Mouse (Mus musculus): ENCODE results near the gene Plekha6.

Plekha6 gene

DNA sequence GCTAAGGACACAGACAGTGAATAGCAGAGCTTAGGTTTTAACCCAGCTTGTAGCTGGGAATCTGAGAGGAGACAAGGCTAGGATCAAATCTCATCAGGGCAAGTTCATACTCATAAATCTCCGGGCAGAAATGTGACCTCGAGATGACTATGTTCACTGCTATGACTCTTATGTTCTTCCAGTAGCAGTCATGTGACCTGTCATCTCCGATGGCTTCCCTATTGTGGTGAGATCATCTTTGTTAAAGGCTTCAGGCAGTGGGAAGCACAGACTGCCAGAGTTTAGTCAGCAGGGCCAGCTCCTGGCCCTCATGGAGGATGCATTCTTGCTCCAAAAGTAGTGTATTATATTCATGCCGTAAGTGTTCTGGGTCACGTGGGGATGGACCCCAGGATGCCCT is 113.0 kb downstream of the Plekha6 start:
- Histone ChIP-seq H3K4me1 (replicated peaks; ENCODE audit: low read depth, low read length) (peaks cover 18% of the 10 kb centered on the region), H3K4me3 (replicated peaks; ENCODE audit: low read length) (no peak overlapping the region), H3K27me3 (ENCODE audit: insufficient read depth, low read length) (peaks cover 32% of the 10 kb centered on the region), H3K36me3 (ENCODE audit: insufficient read depth, low read length) (no peaks in the 10 kb centered on the region), H3K9me3 (ENCODE audit: low read length) (no peaks in the 10 kb centered on the region)
- no peak for TF ChIP-seq POU5F1 (IDR thresholded peaks at IDR 0.05; ENCODE audit: borderline replicate concordance, low read length)
- no peak for TF ChIP-seq NANOG (IDR thresholded peaks at IDR 0.05; ENCODE audit: borderline replicate concordance, low read length)
- no peak for TF ChIP-seq CTCF (conservative IDR thresholded peaks at IDR 0.05; ENCODE audit: low read length)

GRCm38 (mm10) chr1:133278539-133278938 is 114.5 kb downstream of the Plekha6 start:
- H3K4me3 ChIP-seq (replicated peaks; ENCODE audit: low read length): no peak overlapping the region
- peaks cover 30% of the 10 kb centered on the region for H3K27me3 ChIP-seq (ENCODE audit: insufficient read depth, low read length)
- no peak for TF ChIP-seq POU5F1 (IDR thresholded peaks at IDR 0.05; ENCODE audit: borderline replicate concordance, low read length)
- no peak for TF ChIP-seq NANOG (IDR thresholded peaks at IDR 0.05; ENCODE audit: borderline replicate concordance, low read length)
- no peaks in the 10 kb centered on the region for H3K9me3 ChIP-seq (ENCODE audit: low read length)
- peaks cover 21% of the 10 kb centered on the region for H3K4me1 ChIP-seq (replicated peaks; ENCODE audit: low read depth, low read length)
- H3K36me3 ChIP-seq (ENCODE audit: insufficient read depth, low read length): no peaks in the 10 kb centered on the region

DNA sequence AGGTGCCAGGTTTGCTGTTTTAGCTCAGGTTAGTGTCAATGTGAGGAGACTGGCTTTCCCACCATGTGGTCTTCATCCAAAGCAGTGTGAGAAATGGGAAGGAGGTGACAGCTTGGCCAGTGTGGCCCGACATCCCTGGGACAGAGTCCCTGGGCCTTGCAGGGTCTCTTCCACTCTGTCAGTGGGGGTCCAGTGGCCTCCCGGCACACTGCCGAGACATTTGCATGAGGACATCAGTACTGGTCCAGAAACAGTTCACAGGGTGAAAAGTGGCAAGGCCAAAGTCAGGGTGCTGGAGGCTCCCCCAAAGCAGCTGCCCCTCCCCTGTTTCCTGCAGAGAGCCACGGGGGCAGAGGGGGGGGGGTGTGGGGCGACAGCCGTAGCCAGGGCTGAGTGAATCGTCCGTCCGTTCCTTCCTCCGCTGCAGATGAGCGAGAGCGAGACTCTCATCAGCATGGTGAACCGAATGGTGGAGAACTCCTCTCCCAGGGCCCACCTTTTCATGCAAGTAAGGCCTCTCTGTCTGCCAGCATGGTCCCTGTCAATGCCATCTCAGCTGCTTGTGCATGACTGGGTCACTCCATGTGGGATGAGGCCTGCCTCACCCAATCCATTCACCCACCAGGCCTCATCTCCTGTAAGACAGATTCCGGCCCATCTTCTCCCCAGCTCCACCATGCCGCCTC is 115.1 kb downstream of the Plekha6 start:
- Histone ChIP-seq H3K27me3 (ENCODE audit: insufficient read depth, low read length) (peaks cover 25% of the 10 kb centered on the region), H3K9me3 (ENCODE audit: low read length) (no peaks in the 10 kb centered on the region), H3K4me3 (replicated peaks; ENCODE audit: low read length) (no peak overlapping the region), H3K36me3 (ENCODE audit: insufficient read depth, low read length) (no peaks in the 10 kb centered on the region), H3K4me1 (replicated peaks; ENCODE audit: low read depth, low read length) (peaks cover 16% of the 10 kb centered on the region)
- no peak for TF ChIP-seq POU5F1 (IDR thresholded peaks at IDR 0.05; ENCODE audit: borderline replicate concordance, low read length)
- no peak for TF ChIP-seq NANOG (IDR thresholded peaks at IDR 0.05; ENCODE audit: borderline replicate concordance, low read length)
- no peak for TF ChIP-seq CTCF (conservative IDR thresholded peaks at IDR 0.05; ENCODE audit: low read length)

DNA sequence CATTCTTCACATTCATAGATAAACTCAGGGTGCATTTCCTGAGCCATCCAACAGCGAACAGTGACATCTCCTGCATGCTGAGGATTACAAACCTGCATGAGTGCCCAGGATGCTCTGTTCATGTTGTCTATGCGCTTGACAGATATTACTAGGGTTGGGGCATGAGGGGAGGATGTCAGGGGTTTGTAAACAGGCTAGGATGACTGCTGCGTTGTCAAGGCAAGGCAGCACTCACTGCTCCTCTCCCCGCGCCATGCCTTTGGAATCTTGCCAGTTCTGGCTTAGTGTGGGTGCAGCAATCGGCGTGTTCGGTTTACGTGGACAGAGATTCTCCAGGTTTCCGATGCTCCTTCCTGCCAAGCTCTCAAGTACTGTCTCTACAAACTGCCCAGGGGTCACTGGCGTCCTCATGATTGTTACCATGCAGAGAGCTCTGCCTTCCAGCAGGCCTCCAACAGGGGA is 115.7 kb downstream of the Plekha6 start:
- Histone ChIP-seq H3K4me1 (replicated peaks; ENCODE audit: low read depth, low read length) (peaks cover 10% of the 10 kb centered on the region), H3K36me3 (ENCODE audit: insufficient read depth, low read length) (no peaks in the 10 kb centered on the region), H3K4me3 (replicated peaks; ENCODE audit: low read length) (no peak overlapping the region), H3K9me3 (ENCODE audit: low read length) (no peaks in the 10 kb centered on the region), H3K27me3 (ENCODE audit: insufficient read depth, low read length) (peaks cover 19% of the 10 kb centered on the region)
- TF ChIP-seq NANOG (IDR thresholded peaks at IDR 0.05; ENCODE audit: borderline replicate concordance, low read length): no peak
- no peak for TF ChIP-seq POU5F1 (IDR thresholded peaks at IDR 0.05; ENCODE audit: borderline replicate concordance, low read length)
- no peak for TF ChIP-seq CTCF (conservative IDR thresholded peaks at IDR 0.05; ENCODE audit: low read length)

GRCm38 (mm10) chr1:133280537-133280936 is 116.5 kb downstream of the Plekha6 start:
- peaks cover 19% of the 10 kb centered on the region for H3K27me3 ChIP-seq (ENCODE audit: insufficient read depth, low read length)
- H3K36me3 ChIP-seq (ENCODE audit: insufficient read depth, low read length): no peaks in the 10 kb centered on the region

DNA sequence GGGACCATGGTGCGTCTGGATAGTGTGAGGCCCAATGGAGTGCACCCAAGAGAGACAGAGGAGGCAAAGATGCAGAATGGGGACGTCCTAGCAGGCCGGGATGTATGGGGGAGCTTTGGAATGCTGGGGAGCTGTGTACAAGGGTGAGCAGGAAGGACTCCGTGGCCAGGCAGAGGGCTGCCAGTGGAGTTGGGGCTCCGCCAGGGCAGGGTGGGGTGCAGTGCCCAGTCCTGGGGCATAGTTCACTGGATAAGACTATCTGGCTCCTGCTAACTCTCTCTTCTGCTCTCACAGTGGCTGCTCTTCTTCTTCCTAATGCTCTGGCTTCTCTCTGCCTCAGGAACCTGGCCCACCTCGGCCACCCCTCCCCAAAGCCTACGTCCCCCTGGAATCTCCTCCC is 121.9 kb downstream of the Plekha6 start:
- Histone ChIP-seq H3K9me3 (ENCODE audit: low read length) (no peaks in the 10 kb centered on the region), H3K36me3 (ENCODE audit: insufficient read depth, low read length) (no peaks in the 10 kb centered on the region), H3K4me1 (replicated peaks; ENCODE audit: low read depth, low read length) (peaks cover 10% of the 10 kb centered on the region), H3K27me3 (ENCODE audit: insufficient read depth, low read length) (peaks cover 22% of the 10 kb centered on the region), H3K4me3 (replicated peaks; ENCODE audit: low read length) (no peak overlapping the region)
- no peak for TF ChIP-seq POU5F1 (IDR thresholded peaks at IDR 0.05; ENCODE audit: borderline replicate concordance, low read length)
- TF ChIP-seq NANOG (IDR thresholded peaks at IDR 0.05; ENCODE audit: borderline replicate concordance, low read length): no peak
- TF ChIP-seq CTCF (conservative IDR thresholded peaks at IDR 0.05; ENCODE audit: low read length): no peak

More at GRCm38 (mm10) chr1:133280537-133280936, 116.5 kb downstream of the Plekha6 start:
- H3K9me3 ChIP-seq (ENCODE audit: low read length): no peaks in the 10 kb centered on the region
- TF ChIP-seq CTCF (conservative IDR thresholded peaks at IDR 0.05; ENCODE audit: low read length) (no peak), NANOG (IDR thresholded peaks at IDR 0.05; ENCODE audit: borderline replicate concordance, low read length) (no peak), POU5F1 (IDR thresholded peaks at IDR 0.05; ENCODE audit: borderline replicate concordance, low read length) (no peak)
- peaks cover 10% of the 10 kb centered on the region for H3K4me1 ChIP-seq (replicated peaks; ENCODE audit: low read depth, low read length)
- H3K4me3 ChIP-seq (replicated peaks; ENCODE audit: low read length): no peak overlapping the region

DNA sequence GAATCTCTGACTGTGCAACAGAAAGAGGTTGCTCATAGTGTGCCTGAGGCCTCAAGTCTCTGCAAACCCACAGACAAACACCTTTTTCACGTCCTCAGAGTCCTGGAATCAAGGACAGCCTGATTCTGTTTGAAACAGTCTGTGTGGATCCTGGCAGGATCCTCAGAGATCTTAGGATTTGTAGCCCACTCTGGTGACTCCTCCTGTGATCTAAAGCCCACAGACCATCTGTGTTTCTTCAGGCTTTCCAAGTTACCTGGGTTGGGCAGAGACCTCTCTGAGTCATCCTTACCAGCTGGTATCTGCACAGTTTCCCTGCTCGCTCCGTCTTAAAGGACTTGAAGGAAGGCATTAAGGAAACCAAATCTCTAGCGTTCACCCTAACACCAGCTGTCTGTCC is 123.0 kb downstream of the Plekha6 start:
- TF ChIP-seq CTCF (conservative IDR thresholded peaks at IDR 0.05; ENCODE audit: low read length) (no peak), NANOG (IDR thresholded peaks at IDR 0.05; ENCODE audit: borderline replicate concordance, low read length) (no peak), POU5F1 (IDR thresholded peaks at IDR 0.05; ENCODE audit: borderline replicate concordance, low read length) (no peak)
- Histone ChIP-seq H3K4me3 (replicated peaks; ENCODE audit: low read length) (no peak overlapping the region), H3K36me3 (ENCODE audit: insufficient read depth, low read length) (no peaks in the 10 kb centered on the region), H3K4me1 (replicated peaks; ENCODE audit: low read depth, low read length) (peaks cover 4% of the 10 kb centered on the region), H3K9me3 (ENCODE audit: low read length) (no peaks in the 10 kb centered on the region), H3K27me3 (ENCODE audit: insufficient read depth, low read length) (peaks cover 22% of the 10 kb centered on the region)

DNA sequence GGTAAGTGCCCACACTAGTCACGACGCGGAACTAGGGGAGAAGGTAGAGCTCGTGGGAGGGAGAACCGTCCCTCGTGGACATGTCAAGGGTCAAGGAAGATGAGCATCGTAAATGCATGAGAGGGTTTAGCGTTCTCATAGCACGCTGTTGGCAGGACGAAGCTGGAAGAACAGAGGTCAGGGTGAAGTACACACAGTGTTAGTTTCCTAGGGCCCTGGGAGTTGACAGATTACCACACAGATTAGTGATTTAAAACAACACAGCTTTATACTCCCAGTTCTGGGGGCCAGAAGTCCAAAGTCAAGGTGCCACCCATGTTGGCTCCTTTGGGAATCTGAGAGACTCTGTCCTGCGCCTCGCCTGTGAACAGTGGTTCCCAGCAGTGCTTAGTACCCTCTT is 123.9 kb downstream of the Plekha6 start:
- H3K27me3 ChIP-seq (ENCODE audit: insufficient read depth, low read length): peaks cover 16% of the 10 kb centered on the region
- TF ChIP-seq POU5F1 (IDR thresholded peaks at IDR 0.05; ENCODE audit: borderline replicate concordance, low read length) (no peak), CTCF (conservative IDR thresholded peaks at IDR 0.05; ENCODE audit: low read length) (no peak)
- H3K9me3 ChIP-seq (ENCODE audit: low read length): no peaks in the 10 kb centered on the region
- H3K4me1 ChIP-seq (replicated peaks; ENCODE audit: low read depth, low read length): no peaks in the 10 kb centered on the region
- H3K4me3 ChIP-seq (replicated peaks; ENCODE audit: low read length): no peak overlapping the region
- no peaks in the 10 kb centered on the region for H3K36me3 ChIP-seq (ENCODE audit: insufficient read depth, low read length)

GRCm38 (mm10) chr1:133291888-133292287 is 127.9 kb downstream of the Plekha6 start:
- H3K36me3 ChIP-seq (ENCODE audit: insufficient read depth, low read length): no peaks in the 10 kb centered on the region
- H3K4me3 ChIP-seq (replicated peaks; ENCODE audit: low read length): no peak overlapping the region
- no peaks in the 10 kb centered on the region for H3K9me3 ChIP-seq (ENCODE audit: low read length)
- H3K27me3 ChIP-seq (ENCODE audit: insufficient read depth, low read length): peaks cover 11% of the 10 kb centered on the region; the same call in 1 of the 2 replicates
- 0 out of 2 replicates have a peak, but pooled peaks cover 8% of the 10 kb centered on the region for H3K4me1 ChIP-seq (replicated peaks; ENCODE audit: low read depth, low read length)
- TF ChIP-seq POU5F1 (IDR thresholded peaks at IDR 0.05; ENCODE audit: borderline replicate concordance, low read length) (no peak), CTCF (conservative IDR thresholded peaks at IDR 0.05; ENCODE audit: low read length) (no peak), NANOG (IDR thresholded peaks at IDR 0.05; ENCODE audit: borderline replicate concordance, low read length) (no peak)

Data from E14TG2a.4 (cell line).